Mouse (Mus musculus) MEL (cell line): ENCODE measurements at regions not wholly inside any gene's neighbourhood (a gene's known extent, or its start where the extent isn't known, plus 50 kb on each side); places are given as distances from the start of the nearest gene placed in this dataset.

ENCODE experiments used
- DNase-seq: peaks from one replicate; pipeline ENCODE4 v3.0.0; 2011; ENCODE audit warnings: low read depth, low spot score
- H3K27ac ChIP-seq: 2 replicates; pipeline ENCODE4 v1.5.1; 2012; ENCODE audit warnings: low read depth, mild to moderate bottlenecking, control low read depth, low read length, moderate library complexity; ENCODE audit not compliant: control insufficient read depth
- H3K27me3 ChIP-seq, 2 experiments: fragments of 150-350 bp in 1 of 2; sonication (generic) in 1 of 2; 2 replicates each; pipeline ENCODE4 v1.6.1; 2012; ENCODE audit warnings: low read length in 2 of 2, mild to moderate bottlenecking in 2 of 2, improper control_type of control experiment in 1 of 2, moderate library complexity in 1 of 2; ENCODE audit not compliant: insufficient read depth in 2 of 2, control insufficient read depth in 1 of 2
- H3K36me3 ChIP-seq, 2 experiments: 2 replicates each; pipeline ENCODE4 v1.6.1; 2012 to 2014; ENCODE audit warnings: low read length in 2 of 2, improper control_type of control experiment in 1 of 2, inconsistent platforms in 1 of 2, mild to moderate bottlenecking in 1 of 2; ENCODE audit not compliant: insufficient read depth in 2 of 2, control insufficient read depth in 1 of 2
- H3K4me1 ChIP-seq, 2 experiments: fragments of 150-350 bp in 1 of 2; sonication (generic) in 1 of 2; 2 replicates each; pipeline ENCODE4 v1.6.1; 2012; ENCODE audit warnings: low read length in 2 of 2, improper control_type of control experiment in 1 of 2, mild to moderate bottlenecking in 1 of 2; ENCODE audit not compliant: insufficient read depth in 2 of 2, control insufficient read depth in 1 of 2
- H3K4me3 ChIP-seq, 2 experiments: fragments of 150-350 bp in 1 of 2; sonication (generic) in 1 of 2; 2 replicates each; pipeline ENCODE4 v1.5.1; 2012; ENCODE audit warnings: low read depth in 2 of 2, low read length in 2 of 2, mild to moderate bottlenecking in 2 of 2, moderate library complexity in 2 of 2, control low read depth in 1 of 2, improper control_type of control experiment in 1 of 2; ENCODE audit not compliant: control insufficient read depth in 1 of 2, insufficient read depth in 1 of 2
- H3K79me2 ChIP-seq: 2 replicates; pipeline ENCODE4 v1.6.1; 2012; ENCODE audit warnings: mild to moderate bottlenecking, low read length, moderate library complexity; ENCODE audit not compliant: control insufficient read depth, poor library complexity, insufficient read depth
- H3K9ac ChIP-seq: 2 replicates; pipeline ENCODE4 v1.6.1; 2012; ENCODE audit warnings: low read depth, mild to moderate bottlenecking, control low read depth, low read length, moderate library complexity; ENCODE audit not compliant: control insufficient read depth, poor library complexity, severe bottlenecking
- H3K9me3 ChIP-seq: fragments of 150-350 bp; sonication (generic); replicated peaks from 2 replicates; pipeline ENCODE4 v1.6.1; 2012; ENCODE audit warnings: mild to moderate bottlenecking, low read length, improper control_type of control experiment, moderate library complexity; ENCODE audit not compliant: insufficient read depth
- CTCF ChIP-seq, 3 experiments: IDR thresholded peaks in 2 of 3; conservative IDR thresholded peaks in 1 of 3; 2 replicates each; pipeline ENCODE4 v1.5.1; 2011 to 2012; ENCODE audit warnings: low read length in 3 of 3, low read depth in 2 of 3, mild to moderate bottlenecking in 2 of 3, improper control_type of control experiment in 1 of 3, inconsistent platforms in 1 of 3, mixed read lengths in 1 of 3, moderate library complexity in 1 of 3; ENCODE audit not compliant: control insufficient read depth in 1 of 3, insufficient read depth in 1 of 3, poor library complexity in 1 of 3, severe bottlenecking in 1 of 3
- ELF1 ChIP-seq: IDR thresholded peaks from 2 replicates; pipeline ENCODE4 v1.6.1; 2014; ENCODE audit warnings: low read depth, mild to moderate bottlenecking, inconsistent platforms, low read length, improper control_type of control experiment, moderate library complexity
- ETS1 ChIP-seq: IDR thresholded peaks from 2 replicates; pipeline ENCODE4 v1.6.1; 2012; ENCODE audit warnings: low read depth, mild to moderate bottlenecking, inconsistent platforms, low read length, improper control_type of control experiment, moderate library complexity
- GABPA ChIP-seq: IDR thresholded peaks from 2 replicates; pipeline ENCODE4 v1.6.1; 2012; ENCODE audit warnings: low read depth, mild to moderate bottlenecking, inconsistent platforms, low read length, improper control_type of control experiment, moderate library complexity
- GATA1 ChIP-seq: IDR thresholded peaks from 2 replicates; pipeline ENCODE4 v1.6.1; 2011; ENCODE audit warnings: low read depth, low read length, improper control_type of control experiment
- HCFC1 ChIP-seq: IDR thresholded peaks from 2 replicates; pipeline ENCODE4 v1.6.1; 2012; ENCODE audit warnings: low read depth, mild to moderate bottlenecking, inconsistent platforms, low read length, improper control_type of control experiment, moderate library complexity
- MAFK ChIP-seq: IDR thresholded peaks from 2 replicates; pipeline ENCODE4 v1.6.1; 2011; ENCODE audit warnings: low read depth, mild to moderate bottlenecking, low read length, improper control_type of control experiment, borderline replicate concordance
- MEF2A ChIP-seq: IDR thresholded peaks from 2 replicates; pipeline ENCODE4 v1.6.1; 2014; ENCODE audit warnings: low read depth, mild to moderate bottlenecking, inconsistent platforms, low read length, improper control_type of control experiment; ENCODE audit not compliant: poor library complexity, insufficient replicate concordance, severe bottlenecking; ENCODE audit errors: extremely low read depth
- POLR2A ChIP-seq, 2 experiments: IDR thresholded peaks; 2 replicates each; pipeline ENCODE4 v1.6.1; 2011 to 2012; ENCODE audit warnings: low read length in 2 of 2, mild to moderate bottlenecking in 2 of 2, control low read depth in 1 of 2, improper control_type of control experiment in 1 of 2, low read depth in 1 of 2, moderate library complexity in 1 of 2; ENCODE audit not compliant: control insufficient read depth in 1 of 2, insufficient read depth in 1 of 2, poor library complexity in 1 of 2
- RCOR1 ChIP-seq: IDR thresholded peaks from 2 replicates; pipeline ENCODE4 v1.6.1; 2012; ENCODE audit warnings: low read depth, mild to moderate bottlenecking, inconsistent platforms, low read length, improper control_type of control experiment
- TBP ChIP-seq: IDR thresholded peaks from 2 replicates; pipeline ENCODE4 v1.8.0; 2011; ENCODE audit warnings: low read depth, low read length, improper control_type of control experiment
- UBTF ChIP-seq: IDR thresholded peaks from 2 replicates; pipeline ENCODE4 v1.6.1; 2012; ENCODE audit warnings: low read depth, mild to moderate bottlenecking, inconsistent platforms, low read length, improper control_type of control experiment, moderate library complexity, borderline replicate concordance; ENCODE audit not compliant: insufficient read depth
- USF2 ChIP-seq, 2 experiments: IDR thresholded peaks; 2 replicates each; pipeline ENCODE4 v1.6.1; 2011 to 2012; ENCODE audit warnings: improper control_type of control experiment in 2 of 2, low read length in 2 of 2, borderline replicate concordance in 1 of 2, inconsistent platforms in 1 of 2, low read depth in 1 of 2, mild to moderate bottlenecking in 1 of 2; ENCODE audit not compliant: insufficient read depth in 1 of 2
- ZC3H11A ChIP-seq: IDR thresholded peaks from 2 replicates; pipeline ENCODE4 v1.6.1; 2012; ENCODE audit warnings: low read depth, mild to moderate bottlenecking, inconsistent platforms, low read length, improper control_type of control experiment
- ZNF384 ChIP-seq: IDR thresholded peaks from 2 replicates; pipeline ENCODE4 v1.6.1; 2012; ENCODE audit warnings: low read depth, mild to moderate bottlenecking, inconsistent platforms, low read length, improper control_type of control experiment

DNA sequence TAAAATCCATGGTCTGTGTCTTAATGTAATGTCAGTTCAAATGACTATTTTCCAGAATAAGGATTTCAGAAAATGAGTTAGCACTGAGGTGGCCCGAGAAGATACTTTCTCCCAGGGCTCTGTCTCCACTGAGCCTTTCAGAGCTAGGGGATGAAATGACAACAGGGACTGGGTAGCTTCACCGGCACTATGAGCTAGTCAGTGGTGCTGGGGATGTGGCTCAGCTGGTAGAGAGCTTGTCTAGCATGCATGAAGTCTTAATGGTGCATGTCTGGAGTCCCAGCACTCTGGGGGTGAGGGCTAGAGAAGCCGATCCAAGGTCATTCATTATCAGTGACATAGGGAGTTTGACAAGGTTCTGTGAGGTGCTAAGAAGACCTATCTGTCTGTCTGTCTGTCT, 75.1 kb upstream of the Rpl34 start:
- Histone ChIP-seq H3K36me3 (0 out of 4 replicates have a peak, but pooled peaks cover 0 to 5% of the 10 kb centered on the region in 2 experiments), H3K9me3 (no peaks in the 10 kb centered on the region), H3K27ac (no peak overlapping the region), H3K79me2 (no peaks in the 10 kb centered on the region), H3K4me3 (no peak overlapping the region), H3K27me3 (no peaks in the 10 kb centered on the region), H3K4me1 (peaks cover 0 to 8% of the 10 kb centered on the region in 2 experiments; a peak in 1 of 4 replicates), H3K9ac (no peak overlapping the region)
- DNase-seq, result no peak
- no peak for TF ChIP-seq RCOR1
- no peak for TF ChIP-seq GABPA

GRCm38 (mm10) chr3:130804327-130804662, 74.1 kb upstream of the Rpl34 start:
- Histone ChIP-seq H3K36me3 (peaks cover 0 to 7% of the 10 kb centered on the region in 2 experiments; a peak in 2 of 4 replicates), H3K4me3 (no peak overlapping the region), H3K79me2 (no peaks in the 10 kb centered on the region), H3K9me3 (no peaks in the 10 kb centered on the region), H3K27me3 (no peaks in the 10 kb centered on the region)
- DNase-seq, result no peak
- TF ChIP-seq UBTF (no peak), ETS1 (no peak), ZC3H11A (no peak), ELF1 (no peak), ZNF384 (no peak), TBP (no peak), MEF2A (no peak), POLR2A (IDR thresholded peaks at IDR 0.05; ENCODE audit: control insufficient read depth in 1 of 2, insufficient read depth in 1 of 2, low read depth in 1 of 2, low read length in 2 of 2, poor library complexity in 1 of 2) (no peak), HCFC1 (no peak)
- TF ChIP-seq, all 39 proteins: peak for 0
- H3K9ac ChIP-seq, result no peak overlapping the region
- H3K4me1 ChIP-seq, result peaks cover 0 to 6% of the 10 kb centered on the region in 2 experiments; a peak in 2 of 4 replicates
- H3K27ac ChIP-seq, result no peak overlapping the region

DNA sequence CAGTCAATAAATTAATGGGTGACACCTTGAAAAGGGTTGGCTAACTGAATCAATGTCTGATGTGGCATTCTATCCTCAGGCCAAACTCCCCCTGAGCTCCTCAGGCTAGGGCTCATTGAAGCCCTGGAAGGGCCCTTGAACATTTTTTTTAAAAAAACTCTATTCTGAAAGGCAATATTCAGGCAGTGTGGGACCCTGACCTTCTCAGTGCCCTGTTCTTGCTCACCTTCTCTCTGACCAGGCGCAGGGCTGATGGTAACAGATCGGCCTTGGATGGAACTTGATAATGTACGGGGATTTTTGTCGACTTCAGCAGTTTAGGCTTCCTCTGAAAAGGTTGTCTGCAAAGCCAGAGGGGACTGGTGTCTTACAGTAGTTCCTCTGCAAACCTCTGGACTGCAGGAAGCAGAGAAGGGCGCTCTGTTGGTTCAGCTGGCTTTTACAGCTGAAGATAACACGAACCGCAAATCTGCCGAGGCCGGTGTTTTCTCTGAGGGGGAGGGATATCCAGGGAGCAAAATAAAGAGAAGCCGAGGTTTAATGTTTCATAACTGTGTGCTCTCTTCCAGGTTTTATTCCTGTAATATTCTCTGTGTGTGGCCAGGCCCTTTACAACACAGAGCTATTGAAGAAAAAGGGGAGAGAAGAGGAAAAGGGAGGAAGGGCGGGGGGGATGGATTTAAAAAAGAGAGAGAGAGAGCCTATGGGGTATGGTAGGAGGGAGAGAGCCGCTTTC, 73.6 kb upstream of the Rpl34 start:
- Histone ChIP-seq H3K27ac (no peak overlapping the region), H3K4me3 (no peak overlapping the region), H3K4me1 (peaks cover 0 to 9% of the 10 kb centered on the region in 2 experiments; a peak in 2 of 4 replicates), H3K79me2 (no peaks in the 10 kb centered on the region), H3K36me3 (peaks cover 0 to 10% of the 10 kb centered on the region in 2 experiments; a peak in 2 of 4 replicates), H3K9ac (no peak overlapping the region), H3K27me3 (no peaks in the 10 kb centered on the region), H3K9me3 (no peaks in the 10 kb centered on the region)
- TF ChIP-seq CTCF (IDR thresholded peaks at IDR 0.05 in 2 of 3, conservative IDR thresholded peaks at IDR 0.05 in 1 of 3; ENCODE audit: control insufficient read depth in 1 of 3, insufficient read depth in 1 of 3, low read depth in 2 of 3, low read length in 3 of 3, poor library complexity in 1 of 3, severe bottlenecking in 1 of 3) (no peak), GATA1 (peak; percentile 44; the same call in 1 of the 2 replicates), USF2 (IDR thresholded peaks at IDR 0.05; ENCODE audit: borderline replicate concordance in 1 of 2, insufficient read depth in 1 of 2, low read depth in 1 of 2, low read length in 2 of 2) (no peak), ETS1 (peak; percentile 79), MAFK (peak; percentile 22; the same call in 1 of the 2 replicates), RCOR1 (peak; percentile 94)
- DNase-seq, result peak; percentile 49
